Mouse (Mus musculus) G1E (cell line): ENCODE measurements around the gene Rac1.

Experiments used
- CTCF ChIP-seq: IDR thresholded peaks from 2 replicates; pipeline ENCODE4 v1.5.1; 2012; ENCODE audit warnings: low read depth, low read length, inconsistent platforms, mixed read lengths
- GATA1 ChIP-seq: IDR thresholded peaks from 2 replicates; pipeline ENCODE4 v1.6.1; 2012; ENCODE audit warnings: borderline replicate concordance, low read length, inconsistent platforms, mixed read lengths
- POLR2AphosphoS5 ChIP-seq: IDR thresholded peaks from 2 replicates; pipeline ENCODE4 v1.6.1; 2012; ENCODE audit warnings: low read depth, low read length, inconsistent platforms; ENCODE audit not compliant: insufficient replicate concordance
- TAL1 ChIP-seq: conservative IDR thresholded peaks from 2 replicates; pipeline ENCODE4 v1.6.1; 2012; ENCODE audit warnings: low read depth, low read length, inconsistent platforms, mixed read lengths

DNA sequence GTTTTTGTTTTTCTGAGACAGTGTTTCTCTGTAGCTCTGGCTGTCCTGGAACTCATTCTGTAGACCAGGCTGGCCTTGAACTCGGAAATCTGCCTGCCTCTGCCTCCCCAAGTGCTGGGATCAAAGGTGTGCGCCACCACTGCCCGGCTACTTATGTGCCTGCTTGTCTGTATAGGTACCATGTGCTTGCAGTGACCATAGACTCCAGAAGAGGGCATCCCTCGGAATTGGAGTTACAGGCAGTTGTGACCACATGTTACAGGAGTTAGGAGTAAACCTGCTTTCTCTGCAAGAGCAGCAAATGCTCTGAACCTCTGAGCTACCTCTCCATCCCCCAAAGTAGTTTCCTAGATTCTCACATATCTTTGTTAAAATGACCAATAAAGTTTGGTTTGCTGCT lies 36.1 kb downstream of the Rac1 start:
- TF ChIP-seq CTCF (no peak), POLR2AphosphoS5 (no peak), GATA1 (no peak), TAL1 (no peak)
